Mouse (Mus musculus): Measurements from ENCODE around the gene Irgc1. TPM values are rescaled to one million over a fixed set of nuclear protein-coding genes. Genes with fewer than 3 reads are reported as not detected.
A peak's percentile ranks its signal among the peaks of the same experiment; 100 is the strongest.
"Not testable (repeated sequence)": the region's sequence is repeated elsewhere in the genome, so short reads cannot be mapped to it uniquely, and the experiment has no call there.

Irgc1 gene
- polyA plus RNA-seq, 1 experiment from 2014 or later: not detected

GRCm38 (mm10) chr7:24415261-24415660, 36.8 kb downstream of the Irgc1 start:
- 88% methylated on average over 7 of the region's 7 CpGs for WGBS
- H3K27me3 ChIP-seq (replicated peaks; ENCODE audit: control insufficient read depth, insufficient read depth, low read length): no peaks in the 10 kb centered on the region
- 0 out of 2 replicates have a peak, but pooled peaks cover 3% of the 10 kb centered on the region for H3K4me1 ChIP-seq (replicated peaks; ENCODE audit: control insufficient read depth, insufficient read depth, low read length)
- ATAC-seq: no peak
- H3K4me2 ChIP-seq (ENCODE audit: low read length): no peak overlapping the region
- H3K4me3 ChIP-seq (replicated peaks; ENCODE audit: low read length): no peak overlapping the region
- H3K9ac ChIP-seq (replicated peaks; ENCODE audit: low read depth, low read length): no peak overlapping the region
- peaks cover 3% of the 10 kb centered on the region; the same call in 1 of the 2 replicates for H3K36me3 ChIP-seq (ENCODE audit: control insufficient read depth, insufficient read depth)
- H3K9me3 ChIP-seq (ENCODE audit: control insufficient read depth, low read length): no peaks in the 10 kb centered on the region
- no peak overlapping the region for H3K27ac ChIP-seq (ENCODE audit: low read length)

GRCm38 (mm10) chr7:24413630-24414029, 38.5 kb downstream of the Irgc1 start:
- no peak for ATAC-seq
- H3K4me3 ChIP-seq (replicated peaks; ENCODE audit: low read length): no peak overlapping the region
- H3K36me3 ChIP-seq (ENCODE audit: control insufficient read depth, insufficient read depth): peaks cover 5% of the 10 kb centered on the region; the same call in 1 of the 2 replicates
- H3K4me1 ChIP-seq (replicated peaks; ENCODE audit: control insufficient read depth, insufficient read depth, low read length): no peaks in the 10 kb centered on the region
- no peak overlapping the region for H3K4me2 ChIP-seq (ENCODE audit: low read length)
- H3K27ac ChIP-seq (ENCODE audit: low read length): no peak overlapping the region
- H3K9ac ChIP-seq (replicated peaks; ENCODE audit: low read depth, low read length): no peak overlapping the region
- no peaks in the 10 kb centered on the region for H3K27me3 ChIP-seq (replicated peaks; ENCODE audit: control insufficient read depth, insufficient read depth, low read length)
- H3K9me3 ChIP-seq (ENCODE audit: control insufficient read depth, low read length): no peaks in the 10 kb centered on the region
- 92% methylated on average over 3 of the region's 3 CpGs for WGBS

GRCm38 (mm10) chr7:24410831-24411230, 41.3 kb downstream of the Irgc1 start:
- Histone ChIP-seq H3K27me3 (replicated peaks; ENCODE audit: control insufficient read depth, insufficient read depth, low read length) (no peaks in the 10 kb centered on the region), H3K9ac (replicated peaks; ENCODE audit: low read depth, low read length) (no peak overlapping the region), H3K4me3 (replicated peaks; ENCODE audit: low read length) (no peak overlapping the region), H3K36me3 (ENCODE audit: control insufficient read depth, insufficient read depth) (peaks cover 4% of the 10 kb centered on the region; the same call in 1 of the 2 replicates), H3K4me1 (replicated peaks; ENCODE audit: control insufficient read depth, insufficient read depth, low read length) (peaks cover 7% of the 10 kb centered on the region), H3K27ac (ENCODE audit: low read length) (no peak overlapping the region), H3K9me3 (ENCODE audit: control insufficient read depth, low read length) (no peaks in the 10 kb centered on the region), H3K4me2 (ENCODE audit: low read length) (no peak overlapping the region)
- no peak for ATAC-seq
- WGBS: 93% methylated on average over 3 of the region's 3 CpGs

GRCm38 (mm10) chr7:24410123-24410522, 42.0 kb downstream of the Irgc1 start:
- Histone ChIP-seq H3K4me2 (ENCODE audit: low read length) (no peak overlapping the region), H3K27me3 (replicated peaks; ENCODE audit: control insufficient read depth, insufficient read depth, low read length) (no peaks in the 10 kb centered on the region), H3K9ac (replicated peaks; ENCODE audit: low read depth, low read length) (no peak overlapping the region), H3K4me1 (replicated peaks; ENCODE audit: control insufficient read depth, insufficient read depth, low read length) (peaks cover 7% of the 10 kb centered on the region), H3K4me3 (replicated peaks; ENCODE audit: low read length) (no peak overlapping the region), H3K27ac (ENCODE audit: low read length) (no peak overlapping the region), H3K9me3 (ENCODE audit: control insufficient read depth, low read length) (no peaks in the 10 kb centered on the region), H3K36me3 (ENCODE audit: control insufficient read depth, insufficient read depth) (peaks cover 4% of the 10 kb centered on the region; the same call in 1 of the 2 replicates)
- 83% methylated on average over 6 of the region's 6 CpGs for WGBS
- no peak for ATAC-seq

- 88% methylated on average over 9 of the region's 9 CpGs for WGBS
- H3K9ac ChIP-seq (replicated peaks; ENCODE audit: low read depth, low read length): no peak overlapping the region
- no peaks in the 10 kb centered on the region for H3K27me3 ChIP-seq (replicated peaks; ENCODE audit: control insufficient read depth, insufficient read depth, low read length)
- no peak overlapping the region for H3K27ac ChIP-seq (ENCODE audit: low read length)
- H3K9me3 ChIP-seq (ENCODE audit: control insufficient read depth, low read length): no peaks in the 10 kb centered on the region
- H3K36me3 ChIP-seq (ENCODE audit: control insufficient read depth, insufficient read depth): peaks cover 6% of the 10 kb centered on the region; the same call in 1 of the 2 replicates
- H3K4me1 ChIP-seq (replicated peaks; ENCODE audit: control insufficient read depth, insufficient read depth, low read length): peaks cover 7% of the 10 kb centered on the region
- H3K4me2 ChIP-seq (ENCODE audit: low read length): no peak overlapping the region
- no peak for ATAC-seq
- H3K4me3 ChIP-seq (replicated peaks; ENCODE audit: low read length): no peak overlapping the region
Measured at GRCm38 (mm10) chr7:24408186-24408585, 43.9 kb downstream of the Irgc1 start.

- Histone ChIP-seq H3K36me3 (ENCODE audit: control insufficient read depth, insufficient read depth) (peaks cover 12% of the 10 kb centered on the region; the same call in 1 of the 2 replicates), H3K4me3 (replicated peaks; ENCODE audit: low read length) (no peak overlapping the region), H3K9me3 (ENCODE audit: control insufficient read depth, low read length) (no peaks in the 10 kb centered on the region), H3K27ac (ENCODE audit: low read length) (no peak overlapping the region), H3K4me1 (replicated peaks; ENCODE audit: control insufficient read depth, insufficient read depth, low read length) (peaks cover 7% of the 10 kb centered on the region), H3K27me3 (replicated peaks; ENCODE audit: control insufficient read depth, insufficient read depth, low read length) (no peaks in the 10 kb centered on the region), H3K9ac (replicated peaks; ENCODE audit: low read depth, low read length) (no peak overlapping the region), H3K4me2 (ENCODE audit: low read length) (no peak overlapping the region)
- peak; percentile 48 for ATAC-seq
- 42% methylated on average over 5 of the region's 5 CpGs for WGBS
Measured at GRCm38 (mm10) chr7:24406528-24407344, 45.4 kb downstream of the Irgc1 start.

GRCm38 (mm10) chr7:24405649-24406048, 46.4 kb downstream of the Irgc1 start:
- WGBS: 86% methylated on average over 9 of the region's 13 CpGs
- ATAC-seq: no peak; the same call in 1 of the 2 replicates

GRCm38 (mm10) chr7:24402851-24403250, 49.2 kb downstream of the Irgc1 start:
- Histone ChIP-seq H3K4me2 (ENCODE audit: low read length) (no peak overlapping the region), H3K27ac (ENCODE audit: low read length) (no peak overlapping the region), H3K9me3 (ENCODE audit: control insufficient read depth, low read length) (no peaks in the 10 kb centered on the region), H3K36me3 (ENCODE audit: control insufficient read depth, insufficient read depth) (peaks cover 9% of the 10 kb centered on the region; the same call in 1 of the 2 replicates), H3K27me3 (replicated peaks; ENCODE audit: control insufficient read depth, insufficient read depth, low read length) (no peaks in the 10 kb centered on the region), H3K4me1 (replicated peaks; ENCODE audit: control insufficient read depth, insufficient read depth, low read length) (peaks cover 13% of the 10 kb centered on the region), H3K9ac (replicated peaks; ENCODE audit: low read depth, low read length) (no peak overlapping the region), H3K4me3 (replicated peaks; ENCODE audit: low read length) (no peak overlapping the region)
- no peak for ATAC-seq
- WGBS: 98% methylated on average over 9 of the region's 9 CpGs

More at GRCm38 (mm10) chr7:24405649-24406048, 46.4 kb downstream of the Irgc1 start:
- Histone ChIP-seq H3K4me1 (replicated peaks; ENCODE audit: control insufficient read depth, insufficient read depth, low read length) (peaks cover 9% of the 10 kb centered on the region), H3K36me3 (ENCODE audit: control insufficient read depth, insufficient read depth) (peaks cover 12% of the 10 kb centered on the region; the same call in 1 of the 2 replicates), H3K27me3 (replicated peaks; ENCODE audit: control insufficient read depth, insufficient read depth, low read length) (no peaks in the 10 kb centered on the region), H3K27ac (ENCODE audit: low read length) (no peak overlapping the region), H3K4me3 (replicated peaks; ENCODE audit: low read length) (no peak overlapping the region), H3K9ac (replicated peaks; ENCODE audit: low read depth, low read length) (no peak overlapping the region), H3K9me3 (ENCODE audit: control insufficient read depth, low read length) (no peaks in the 10 kb centered on the region), H3K4me2 (ENCODE audit: low read length) (no peak overlapping the region)

GRCm38 (mm10) chr7:24400489-24400888, 51.6 kb downstream of the Irgc1 start:
- not testable (repeated sequence) for H3K9ac ChIP-seq (replicated peaks; ENCODE audit: low read depth, low read length); H3K9me3 ChIP-seq (ENCODE audit: control insufficient read depth, low read length); H3K4me2 ChIP-seq (ENCODE audit: low read length); H3K4me3 ChIP-seq (replicated peaks; ENCODE audit: low read length); H3K4me1 ChIP-seq (replicated peaks; ENCODE audit: control insufficient read depth, insufficient read depth, low read length); H3K27me3 ChIP-seq (replicated peaks; ENCODE audit: control insufficient read depth, insufficient read depth, low read length); H3K36me3 ChIP-seq (ENCODE audit: control insufficient read depth, insufficient read depth); H3K27ac ChIP-seq (ENCODE audit: low read length); ATAC-seq
- 96% methylated on average over 4 of the region's 4 CpGs for WGBS

All from forebrain, embryonic 16.5 days (tissue).